Mouse (Mus musculus): Measurements from ENCODE around the gene Snf8.

DNA sequence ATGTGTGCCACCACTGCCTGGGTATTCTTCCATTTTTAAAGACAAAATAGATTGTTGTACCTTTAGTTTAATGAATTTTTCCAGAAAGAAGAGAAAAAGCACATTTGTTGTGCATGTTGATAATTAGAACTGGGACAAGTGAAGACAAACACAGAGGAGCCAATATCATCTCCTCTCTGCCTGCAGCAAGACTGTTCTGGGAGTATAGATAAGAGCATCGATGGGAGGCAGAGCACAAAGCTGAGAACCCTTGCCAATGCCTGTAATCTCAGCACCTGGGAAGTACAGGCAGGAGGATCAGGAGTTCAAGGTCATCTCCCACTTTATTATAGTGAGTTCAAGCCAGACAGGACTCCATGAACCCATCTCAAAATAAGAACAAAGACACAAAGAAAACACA lies 3.9 kb downstream of the Snf8 start:
- TF ChIP-seq CTCF (IDR thresholded peaks at IDR 0.05; ENCODE audit: borderline replicate concordance, control insufficient read depth, extremely low read depth, insufficient read depth, low read length, poor library complexity) (no peak), POLR2A (IDR thresholded peaks at IDR 0.05; ENCODE audit: control insufficient read depth, extremely low read depth, insufficient read depth, low read length, poor library complexity) (no peak)

All from thymus, adult 2 months (tissue).